Mouse (Mus musculus) layer of hippocampus, postnatal 10 days (tissue): Measurements from ENCODE around the gene Opa1. TPM values are rescaled to one million over a fixed set of nuclear protein-coding genes. Genes with fewer than 3 reads are reported as not detected.

Experiments
- DNase-seq, 2 experiments: peaks; one replicate each; pipeline ENCODE4 v3.0.0; 2021; ENCODE audit warnings: low spot score in 2 of 2
- total RNA-seq, 2 experiments: library from RNA; stranded (reverse); gene quantifications; 2 replicates each; pipeline ENCODE4 v1.2.3; 2021

Opa1 gene
- total RNA-seq, 2 experiments from 2014 or later, result 109 to 110 TPM

- no peak for DNase-seq
Measured at GRCm38 (mm10) chr16:29687987-29688885, 109.1 kb downstream of the Opa1 start.

DNA sequence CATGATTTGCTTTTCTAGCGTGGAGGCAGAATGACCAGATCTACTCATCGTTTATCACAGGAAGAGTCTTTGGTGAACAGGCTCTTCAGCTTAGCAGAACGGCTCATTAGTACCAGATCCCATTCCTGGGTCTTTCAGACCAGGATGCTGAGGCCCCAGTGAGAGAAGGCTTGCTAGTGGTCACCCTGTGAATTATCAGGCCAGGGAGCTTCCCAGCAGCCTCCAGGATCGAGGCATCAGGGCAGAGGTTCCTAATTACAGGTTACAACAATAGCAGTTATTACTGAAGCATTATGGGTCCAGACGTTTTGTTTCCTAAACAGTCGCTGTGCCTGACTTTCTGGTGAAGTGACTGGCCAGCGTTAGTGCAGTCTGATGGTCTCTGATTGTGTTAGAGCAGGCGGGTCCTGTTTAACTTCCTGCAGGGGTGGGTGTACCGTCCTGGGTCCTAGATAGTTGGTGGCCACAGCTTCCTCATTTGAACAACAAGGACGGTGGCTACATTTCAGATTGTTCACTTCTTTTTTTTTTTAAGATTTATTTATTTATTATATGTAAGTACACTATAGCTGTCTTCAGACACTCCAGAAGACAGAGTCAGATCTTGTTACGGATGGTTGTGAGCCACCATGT is 110.2 kb downstream of the Opa1 start:
- no peak for DNase-seq

GRCm38 (mm10) chr16:29693025-29693682 is 114.0 kb downstream of the Opa1 start:
- DNase-seq, result no peak

DNA sequence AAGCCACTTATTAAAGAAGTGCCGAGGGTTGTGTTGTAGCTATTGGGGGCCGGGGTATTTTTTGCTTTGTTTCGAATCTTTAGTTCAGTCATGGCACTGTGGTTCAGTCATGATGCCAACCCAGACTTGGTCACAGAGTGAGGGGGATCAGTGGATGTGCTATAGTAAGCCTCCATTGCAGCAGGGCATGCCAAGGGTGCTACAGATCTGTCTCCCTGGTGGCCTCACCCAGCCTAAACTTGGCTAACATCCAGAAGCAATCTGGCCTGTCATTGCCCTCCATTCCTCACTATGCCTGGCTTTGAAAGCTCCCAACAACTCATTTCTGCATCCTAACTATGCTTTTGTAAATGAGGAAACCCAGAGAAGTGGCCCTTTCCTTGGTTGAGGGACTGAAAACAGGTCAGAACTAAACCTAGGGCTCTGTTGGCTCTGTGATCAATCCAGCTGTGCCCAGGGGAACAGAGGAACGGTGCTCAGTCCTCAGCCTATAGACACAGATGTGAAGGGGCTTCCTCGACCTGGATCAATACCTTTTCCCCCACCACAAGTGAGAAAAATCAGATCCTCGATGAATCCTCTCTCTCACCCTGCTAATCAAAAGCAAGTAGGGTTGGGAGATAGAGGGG is 114.8 kb downstream of the Opa1 start:
- DNase-seq, result no peak

GRCm38 (mm10) chr16:29694420-29694959 is 115.4 kb downstream of the Opa1 start:
- DNase-seq, result no peak

Other genes starting within 250 kb of the Opa1 start
- 10 to 100 TPM; 12.5 to 13.0 TPM for gene Atp13a5, start 200.6 kb upstream of the Opa1 start, total RNA-seq
- gene Atp13a4, start 34.5 kb upstream of the Opa1 start, total RNA-seq, result 10 to 100 TPM; 10.3 to 14.1 TPM